Mouse (Mus musculus): ENCODE measurements around the gene Grm4.

DNA sequence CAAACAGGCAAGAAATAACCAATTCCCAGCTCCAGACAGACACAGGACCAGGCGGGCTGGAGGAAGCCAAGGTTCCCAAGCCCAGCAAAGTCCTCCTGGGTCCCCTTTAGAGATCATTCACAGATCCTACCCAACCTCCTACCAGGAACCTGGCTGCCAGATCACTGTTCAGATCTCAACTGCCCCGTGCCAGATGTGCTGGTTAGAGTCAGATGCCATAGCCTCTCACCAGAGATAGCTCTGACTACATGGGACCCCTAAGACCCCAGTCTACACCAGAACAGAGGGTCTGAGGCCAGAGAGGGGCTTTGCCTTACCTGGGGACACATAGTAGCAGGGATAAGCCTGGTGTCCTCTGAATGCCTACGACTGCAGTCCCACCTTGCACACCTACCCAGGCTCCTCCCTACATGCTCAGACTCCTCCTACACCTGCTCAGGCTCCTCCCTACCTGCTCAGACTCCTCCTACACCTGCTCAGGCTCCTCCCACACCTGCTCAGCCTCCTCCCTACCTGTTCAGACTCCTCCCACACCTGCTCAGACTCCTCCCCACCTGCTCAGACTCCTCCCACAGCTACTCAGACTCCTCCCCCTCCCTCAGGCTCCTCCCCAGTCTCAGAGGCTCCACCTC is 63.2 kb downstream of the Grm4 start:
- TF ChIP-seq CTCF (IDR thresholded peaks at IDR 0.05; ENCODE audit: borderline replicate concordance, insufficient read depth, low read length), result no peak
- no peak for TF ChIP-seq POLR2A (IDR thresholded peaks at IDR 0.05; ENCODE audit: low read depth, low read length)
